Mouse (Mus musculus) layer of hippocampus, adult 18-20 months (tissue): ENCODE measurements at regions not wholly inside any gene's neighbourhood (a gene's known extent, or its start where the extent isn't known, plus 50 kb on each side); places are given as distances from the start of the nearest gene placed in this dataset.

Source experiments
- DNase-seq, 2 experiments: peaks; one replicate each; pipeline ENCODE4 v3.0.0; 2022; ENCODE audit warnings: low spot score in 2 of 2

DNA sequence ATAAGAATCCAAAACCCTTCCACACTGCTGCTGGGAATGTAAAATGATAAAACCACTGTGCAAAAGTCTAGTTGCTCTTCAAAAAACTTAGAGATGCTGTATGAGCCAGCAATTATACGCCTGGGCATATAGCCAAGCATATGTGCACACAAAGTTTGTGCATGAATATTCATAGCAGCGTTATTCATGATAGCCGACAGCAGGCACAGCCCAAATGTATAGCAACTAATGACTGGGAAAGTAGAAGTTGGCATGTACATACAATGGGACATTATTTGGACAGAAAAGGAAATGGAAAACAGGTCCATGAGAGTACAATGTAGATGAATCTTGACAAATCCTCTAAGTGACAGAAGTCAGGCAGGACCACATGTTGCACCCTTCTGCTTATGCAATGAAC lies 90.7 kb upstream of the Plxnc1 start:
- peak; percentile 45 to 72 for DNase-seq

DNA sequence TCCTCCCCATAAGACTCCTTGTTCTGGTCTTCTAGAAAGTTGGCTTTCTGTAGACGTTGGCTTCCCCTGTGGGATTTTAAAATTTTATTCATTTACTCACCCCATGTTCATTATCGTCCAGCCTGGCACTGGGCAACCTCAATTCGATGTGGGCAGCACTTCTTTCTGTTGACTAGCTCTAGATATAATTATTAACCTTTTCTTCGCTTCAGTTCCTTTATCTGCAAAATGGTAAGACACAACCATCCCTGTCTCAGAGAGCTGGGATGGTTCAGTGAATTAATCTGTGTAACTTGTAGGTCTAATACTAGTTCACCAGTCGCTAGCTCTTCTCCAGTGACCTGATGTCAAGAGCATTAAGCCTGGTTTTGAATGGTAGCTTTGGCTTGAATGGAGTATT lies 89.9 kb upstream of the Plxnc1 start:
- DNase-seq, result no peak

DNA sequence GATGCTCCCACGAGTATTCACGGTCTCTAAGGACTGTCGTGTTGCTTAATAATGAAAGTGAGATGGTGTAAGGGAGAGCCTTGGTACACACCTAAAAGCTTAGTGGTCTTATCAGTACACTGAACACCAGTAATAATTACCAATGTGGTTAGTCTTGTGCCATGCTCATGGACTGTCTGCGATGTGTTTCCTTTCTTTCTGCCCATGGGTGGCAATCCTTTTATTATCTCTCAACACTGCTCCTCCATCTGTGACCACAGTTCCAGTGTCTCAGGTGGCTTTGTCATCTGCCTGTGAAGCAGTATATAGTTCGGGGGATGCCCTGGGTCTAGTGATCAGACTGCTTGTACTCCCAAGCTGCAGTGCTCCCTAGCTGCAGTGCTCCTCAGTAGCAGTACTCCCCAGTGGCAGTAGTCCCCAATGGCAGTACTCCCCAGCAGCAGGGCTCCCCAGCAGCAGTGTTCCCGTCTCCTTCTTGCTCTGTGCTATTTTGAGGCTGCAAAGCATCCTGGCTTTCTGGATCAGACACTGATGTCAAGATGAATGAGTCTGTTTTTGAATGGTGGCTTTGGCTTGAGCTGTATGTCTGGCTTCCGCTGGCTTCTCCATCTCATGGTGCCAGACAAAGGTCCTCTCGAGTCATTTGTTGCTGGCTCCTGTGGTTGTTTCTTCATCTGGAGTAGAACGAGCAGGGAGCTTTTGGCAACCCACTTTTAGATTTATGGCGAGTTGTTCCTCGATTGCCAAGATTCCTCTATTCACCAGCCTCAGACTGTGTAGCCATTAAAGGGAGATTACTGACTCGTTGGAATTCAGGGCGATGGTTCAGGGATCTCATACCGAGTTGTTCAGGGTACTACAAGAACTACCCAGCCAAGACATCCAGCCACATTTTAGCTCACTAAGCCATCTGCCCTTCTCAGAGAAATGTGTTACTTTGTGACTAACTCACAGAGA lies 88.4 kb upstream of the Plxnc1 start:
- DNase-seq, result no peak

DNA sequence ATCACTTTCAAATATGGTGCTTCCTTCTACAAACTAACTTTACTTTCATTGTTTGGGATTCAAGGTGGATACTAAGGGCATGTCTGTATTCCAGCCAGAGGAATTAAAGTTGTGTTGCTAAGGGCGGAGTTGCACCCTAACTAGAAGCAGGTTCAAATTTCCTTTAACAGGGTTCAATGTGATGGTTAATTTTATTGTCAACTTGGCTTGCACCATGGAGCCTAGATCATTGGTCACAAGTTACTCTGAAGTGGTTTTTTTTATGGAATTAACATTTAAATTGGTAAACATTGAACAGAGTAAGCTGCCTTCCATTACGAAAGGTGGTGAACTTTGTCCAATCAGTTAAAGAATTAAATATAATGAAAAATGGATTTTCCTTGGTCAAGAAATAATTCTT lies 86.7 kb upstream of the Plxnc1 start:
- no peak for DNase-seq

DNA sequence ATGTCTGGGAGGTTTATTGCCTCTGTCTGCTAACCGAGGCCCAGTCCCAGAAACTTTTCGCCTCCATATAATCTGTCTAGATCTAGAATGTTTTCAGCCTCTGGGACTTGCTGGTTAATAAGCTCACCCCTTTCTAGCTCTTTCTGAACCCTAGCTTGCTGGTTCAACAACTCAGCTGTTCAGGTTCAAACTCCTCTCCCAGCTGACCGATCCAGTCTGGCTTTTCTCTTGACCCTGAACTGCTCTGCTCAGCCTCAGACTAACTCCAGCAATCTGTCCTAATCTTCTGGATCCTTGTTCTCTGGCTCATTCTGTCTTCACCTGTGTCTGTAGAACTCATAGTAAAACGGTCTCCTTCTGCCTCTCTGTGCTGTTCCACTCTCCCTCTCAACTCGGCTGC lies 86.2 kb upstream of the Plxnc1 start:
- DNase-seq, result no peak

DNA sequence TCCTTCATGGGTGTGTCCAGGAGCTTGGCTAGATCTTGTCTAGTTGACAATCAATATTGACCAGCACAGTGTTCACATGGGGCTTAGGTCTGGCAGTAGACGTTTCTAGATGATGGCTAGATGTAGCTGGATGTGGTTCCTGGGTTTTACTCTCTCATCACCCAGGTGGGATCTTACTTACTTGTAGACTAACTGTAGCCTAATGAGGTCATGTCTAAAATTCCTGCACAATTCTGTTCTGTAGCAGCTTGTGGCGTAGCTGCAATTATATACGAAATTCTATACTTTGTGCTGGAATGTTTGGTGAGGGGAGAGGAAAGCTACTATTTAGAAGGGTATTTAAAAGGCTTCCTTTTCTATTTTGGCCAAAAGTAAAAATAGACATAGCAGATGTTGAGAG lies 84.9 kb upstream of the Plxnc1 start:
- no peak for DNase-seq

DNA sequence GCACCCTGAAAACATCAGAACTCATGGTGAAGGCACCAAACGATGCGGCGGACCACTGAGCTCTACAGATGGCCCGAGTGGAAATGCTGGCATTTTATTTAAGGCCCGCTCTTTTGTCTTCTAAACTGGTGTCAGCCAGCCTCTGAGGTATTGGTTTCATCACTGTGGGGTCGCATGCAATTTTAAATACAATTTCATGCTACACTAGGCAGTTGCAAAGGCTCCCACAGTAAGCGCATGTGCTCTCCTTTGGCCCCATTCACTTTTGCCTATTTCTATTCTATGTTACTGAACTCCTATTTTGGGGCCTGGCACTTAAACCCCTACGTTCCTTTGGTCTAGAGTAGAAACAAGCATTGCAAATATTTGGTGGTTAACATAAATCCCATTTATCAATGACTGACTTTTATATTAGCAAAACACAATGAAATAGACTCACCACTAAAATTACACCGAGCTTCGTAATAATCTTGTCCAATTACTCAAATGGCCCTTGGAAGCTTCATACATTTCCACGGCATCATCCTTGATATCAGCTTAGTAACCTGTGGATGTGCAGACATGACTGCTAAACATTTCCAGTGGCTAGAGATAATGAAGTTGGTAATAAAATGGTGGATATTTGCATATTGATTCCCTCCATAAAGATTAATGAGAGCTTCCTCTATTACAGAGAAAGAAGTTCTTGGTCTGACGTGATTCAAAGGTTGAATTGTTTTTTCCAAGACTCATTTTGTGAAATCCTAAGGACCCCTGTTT lies 81.1 kb upstream of the Plxnc1 start:
- DNase-seq, result no peak

DNA sequence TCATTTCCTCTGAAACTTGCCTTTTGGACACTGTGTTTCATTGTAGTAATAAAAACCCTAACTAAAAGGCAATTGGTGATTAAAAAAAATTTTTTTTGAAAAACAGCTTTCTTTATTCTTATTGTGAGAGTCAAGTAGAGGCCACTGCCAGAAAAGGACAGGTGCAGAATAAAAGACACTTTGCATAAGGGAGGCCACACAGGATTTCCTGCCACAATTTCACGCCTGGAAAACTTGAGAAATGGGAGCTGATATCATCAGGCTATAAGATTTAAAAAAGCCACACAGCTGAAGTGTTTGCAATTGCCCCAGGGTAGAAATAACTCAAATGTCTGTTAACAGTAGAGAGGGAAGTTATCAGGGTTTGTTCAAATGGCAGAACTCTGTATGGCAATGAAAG lies 76.6 kb upstream of the Plxnc1 start:
- no peak for DNase-seq

DNA sequence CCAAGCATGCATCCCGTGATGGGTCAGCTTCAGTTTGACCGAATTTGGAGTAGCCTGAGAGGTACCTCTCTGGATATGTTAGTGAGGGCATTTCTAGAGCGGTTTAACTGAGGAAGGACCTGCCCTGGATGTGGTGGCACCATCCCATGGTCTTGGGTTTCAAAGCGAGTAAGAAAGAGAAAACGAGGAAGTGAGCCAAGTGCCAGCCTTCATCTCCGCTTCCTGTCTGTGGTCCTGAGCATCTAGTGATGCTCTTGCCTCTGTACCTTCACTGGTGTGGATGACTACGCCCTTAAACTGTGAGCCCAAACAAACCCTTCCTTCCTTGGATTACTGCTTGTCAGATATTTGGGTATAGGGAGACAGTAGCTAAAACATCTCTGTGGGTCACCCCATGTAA lies 72.3 kb upstream of the Plxnc1 start:
- DNase-seq, result no peak

DNA sequence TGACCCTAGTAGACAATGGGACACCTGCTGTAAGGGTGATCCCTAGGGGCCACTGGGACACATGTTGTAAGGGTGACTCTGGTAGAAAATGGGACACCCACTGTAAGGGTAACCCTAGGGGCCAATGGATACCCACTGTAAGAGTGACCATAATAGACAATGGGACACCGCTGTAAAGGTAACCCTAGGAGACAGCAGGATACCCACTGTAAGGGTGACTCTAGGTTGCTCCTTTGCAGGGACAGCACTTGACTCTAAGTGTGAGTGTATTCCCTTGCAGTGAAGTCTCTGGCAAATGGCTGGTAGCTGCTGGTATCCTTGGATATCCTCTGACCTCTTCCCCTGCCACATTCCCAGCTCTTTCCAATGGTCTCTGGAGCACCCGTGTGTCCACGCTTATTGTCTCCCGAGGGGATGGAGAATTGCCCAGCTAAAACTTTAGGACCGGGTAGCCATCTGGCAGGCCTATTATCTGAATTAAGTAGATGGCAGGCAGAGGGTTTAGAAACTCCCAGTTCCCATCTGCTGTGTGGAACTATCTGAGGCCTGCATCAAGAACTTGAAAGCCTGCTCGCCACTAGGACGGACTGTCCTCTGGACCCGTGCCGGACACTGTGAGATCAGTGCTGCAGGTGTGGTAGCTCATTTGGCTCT lies 70.8 kb upstream of the Plxnc1 start:
- no peak for DNase-seq

DNA sequence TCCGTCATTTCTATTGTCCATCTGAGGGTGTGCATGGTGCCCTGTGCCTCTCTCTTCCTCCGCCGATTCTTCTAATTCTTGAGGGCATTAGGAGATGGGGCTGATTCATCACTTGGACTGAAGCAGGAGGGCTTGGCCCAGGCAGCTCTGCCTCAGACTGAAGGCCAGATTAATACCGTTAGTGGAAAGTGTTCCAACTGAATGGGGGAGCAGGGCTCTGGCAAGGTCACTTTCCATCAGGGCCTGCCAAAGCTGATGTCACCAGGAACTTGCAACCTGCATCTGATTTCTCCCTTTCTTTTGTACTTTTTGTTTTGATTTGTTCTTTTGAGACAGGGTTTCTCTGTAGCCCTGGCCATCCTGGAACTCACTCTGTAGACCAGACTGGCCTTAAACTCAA lies 69.3 kb upstream of the Plxnc1 start:
- DNase-seq, result no peak

DNA sequence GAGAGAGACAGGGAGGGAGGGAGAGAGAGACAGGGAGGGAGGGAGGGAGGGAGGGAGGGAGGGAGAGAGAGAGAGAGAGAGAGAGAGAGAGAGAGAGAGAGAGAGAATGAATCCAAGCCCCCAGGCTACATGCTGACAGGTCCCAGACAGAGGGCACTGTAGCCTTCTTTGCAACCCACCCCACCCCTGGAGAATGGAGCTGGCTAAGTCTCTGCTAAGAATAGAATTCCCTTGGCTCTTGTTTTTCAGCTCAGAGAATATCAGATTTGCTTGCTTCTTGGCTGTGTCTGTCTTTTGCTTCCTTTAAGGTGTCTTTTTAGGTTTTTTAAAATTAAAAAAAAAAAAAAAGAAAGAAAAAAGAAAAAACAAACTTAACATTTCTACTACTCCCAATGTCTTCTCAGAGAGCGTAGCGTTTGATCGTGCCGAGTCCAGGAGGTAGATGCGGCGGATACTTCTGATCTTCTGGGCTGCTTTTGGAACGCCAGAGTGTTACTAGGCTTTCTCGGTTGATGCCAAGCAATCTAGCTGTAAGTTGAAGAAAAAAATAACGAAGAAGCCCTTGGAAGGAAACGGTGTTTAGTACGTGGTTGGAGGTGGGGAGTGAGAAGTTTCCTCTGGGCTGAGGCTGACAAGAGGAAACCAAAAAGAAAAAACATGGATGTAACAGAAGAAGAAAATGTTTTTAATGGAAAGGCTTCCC lies 68.7 kb upstream of the Plxnc1 start:
- DNase-seq, result no peak

DNA sequence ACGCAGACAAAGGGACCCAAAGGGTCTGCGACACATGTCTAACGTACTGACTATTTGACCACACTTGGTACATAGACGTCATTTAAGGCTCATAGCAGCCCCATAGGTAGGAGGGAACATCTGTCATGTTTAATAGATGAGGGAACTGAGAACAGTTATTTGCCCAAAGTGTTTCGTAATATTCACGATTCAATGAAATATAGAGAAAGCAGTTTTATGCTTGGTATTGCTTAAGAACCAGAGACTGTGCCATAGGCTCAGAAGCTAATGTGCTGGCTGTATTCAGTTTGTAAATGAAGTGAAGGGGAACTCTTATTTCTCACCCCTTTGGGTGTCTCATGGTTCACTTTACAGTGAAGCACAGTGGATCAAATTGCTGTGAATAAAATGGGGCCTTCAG lies 65.7 kb upstream of the Plxnc1 start:
- DNase-seq, result no peak

DNA sequence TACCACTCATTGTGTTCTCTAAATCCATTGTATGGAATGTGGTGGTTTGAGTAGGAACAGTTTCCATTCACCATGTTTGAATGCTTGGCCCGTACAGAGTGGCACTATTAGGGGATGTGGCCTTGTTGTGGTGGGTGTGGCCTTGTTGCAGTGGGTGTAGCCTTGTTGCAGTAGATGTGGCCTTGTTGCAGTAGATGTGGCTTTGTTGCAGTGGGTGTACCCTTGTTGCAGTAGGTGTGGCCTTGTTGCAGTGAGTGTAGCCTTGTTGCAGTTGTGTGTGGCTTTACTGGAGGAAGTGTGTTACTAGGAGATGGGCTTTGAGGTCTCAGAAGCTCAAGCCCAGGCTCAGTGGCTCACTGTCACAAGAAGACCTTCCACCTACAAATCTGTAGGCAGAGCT lies 64.4 kb upstream of the Plxnc1 start:
- DNase-seq, result no peak

DNA sequence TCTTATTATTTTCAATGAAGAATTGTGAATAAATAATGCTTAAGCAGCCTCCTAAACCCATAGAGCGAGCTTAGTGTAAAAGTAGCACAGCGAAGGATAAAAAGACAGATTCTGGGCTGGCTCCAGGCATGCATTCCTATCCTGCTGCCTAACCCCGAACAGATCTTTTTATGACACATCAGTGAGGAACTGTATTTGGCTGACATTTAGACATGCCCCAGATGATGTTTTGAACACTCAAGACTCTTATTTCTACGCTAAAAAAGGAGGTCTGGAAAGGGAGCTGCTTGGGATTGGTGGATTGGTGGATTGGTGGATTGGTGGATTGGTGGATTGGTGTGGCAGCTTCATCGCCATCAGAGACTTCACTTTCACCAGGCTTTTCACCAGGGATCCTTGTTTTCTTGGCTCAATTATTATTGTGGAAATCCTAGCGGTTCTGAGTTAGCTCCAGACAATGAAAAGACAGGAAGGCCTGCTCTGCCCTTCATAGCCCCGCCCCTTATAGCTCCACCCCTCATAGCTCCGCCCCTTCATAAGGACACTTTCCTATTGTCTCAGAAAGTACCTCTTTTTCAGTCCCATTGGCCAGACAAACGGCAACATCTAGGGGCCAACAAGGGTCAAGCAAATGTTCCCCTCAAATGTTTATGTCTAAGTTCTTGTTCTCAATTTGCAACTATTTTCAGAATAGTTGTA lies 59.6 kb upstream of the Plxnc1 start:
- peak in 1 of 2 experiments; percentile 26 for DNase-seq

DNA sequence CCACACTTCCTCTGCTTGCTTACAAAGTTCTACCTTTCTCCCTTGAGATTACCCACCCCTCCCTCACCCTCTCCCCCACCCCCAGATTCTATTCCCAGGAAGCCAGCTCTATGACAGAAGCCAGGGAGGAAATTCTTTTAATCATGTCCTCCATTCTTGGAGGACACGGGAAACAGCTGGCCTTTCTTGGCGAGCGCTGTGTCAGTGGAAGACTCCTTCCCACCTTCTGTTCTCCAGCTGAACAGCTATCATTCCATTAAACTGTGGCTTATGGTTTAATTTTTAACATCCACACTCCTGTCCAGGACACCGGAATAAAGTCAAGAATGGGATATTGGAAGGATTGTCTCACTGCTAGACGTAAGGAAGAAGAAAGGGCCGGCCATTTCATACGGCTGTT lies 59.0 kb upstream of the Plxnc1 start:
- no peak for DNase-seq

DNA sequence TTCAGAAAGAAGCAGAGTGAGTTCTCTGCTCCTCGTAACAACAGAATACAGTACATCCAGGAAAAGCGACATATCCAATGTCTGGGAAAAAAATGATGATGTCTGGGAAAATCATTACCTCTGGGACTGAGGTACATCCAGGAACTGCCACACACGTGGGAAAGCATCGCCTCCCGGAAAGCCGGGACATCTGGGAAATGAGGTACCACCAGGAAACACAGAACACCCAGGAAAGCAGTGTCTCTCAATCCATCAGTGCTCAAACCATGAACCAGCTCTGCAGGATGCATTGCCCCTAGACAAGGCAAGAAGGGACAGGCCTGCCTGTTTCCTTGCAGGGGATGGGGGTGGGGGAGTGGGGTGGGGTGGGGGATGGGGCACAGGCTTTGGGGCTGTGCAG lies 57.0 kb upstream of the Plxnc1 start:
- no peak for DNase-seq

DNA sequence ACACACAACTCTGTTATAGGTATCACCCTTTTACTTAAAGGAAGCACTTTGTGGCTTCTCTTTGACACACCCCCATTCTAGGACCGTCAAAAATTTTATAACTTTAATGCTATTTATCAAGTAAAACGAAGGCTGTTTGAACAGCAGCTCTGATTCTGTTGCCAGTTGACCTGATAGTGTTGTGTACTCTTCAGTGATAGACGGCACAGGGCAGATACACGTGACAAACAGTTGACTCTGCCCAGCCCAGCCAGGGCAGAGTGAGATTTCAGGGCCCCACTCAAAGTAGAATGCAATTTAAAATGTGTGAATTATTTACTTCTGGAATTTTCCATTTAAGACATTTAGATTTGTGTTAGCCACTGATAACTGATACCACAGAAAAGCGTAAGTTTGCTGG lies 55.1 kb upstream of the Plxnc1 start:
- no peak for DNase-seq
